Mouse (Mus musculus) bone marrow, adult 2 months (tissue): ENCODE results near the gene Dusp5.
"Not testable (repeated sequence)": the region's sequence is repeated elsewhere in the genome, so short reads cannot be mapped to it uniquely, and the experiment has no call there.

Experiments used
- CTCF ChIP-seq: fragments of 200-500 bp; IDR thresholded peaks from 2 replicates; pipeline ENCODE4 v1.5.1; 2011; ENCODE audit warnings: low read length, control low read depth; ENCODE audit not compliant: control insufficient read depth, insufficient read depth
- POLR2A ChIP-seq: fragments of 200-500 bp; IDR thresholded peaks from 2 replicates; pipeline ENCODE4 v1.6.1; 2011; ENCODE audit warnings: low read depth, mild to moderate bottlenecking, control low read depth, low read length, borderline replicate concordance; ENCODE audit not compliant: control insufficient read depth

DNA sequence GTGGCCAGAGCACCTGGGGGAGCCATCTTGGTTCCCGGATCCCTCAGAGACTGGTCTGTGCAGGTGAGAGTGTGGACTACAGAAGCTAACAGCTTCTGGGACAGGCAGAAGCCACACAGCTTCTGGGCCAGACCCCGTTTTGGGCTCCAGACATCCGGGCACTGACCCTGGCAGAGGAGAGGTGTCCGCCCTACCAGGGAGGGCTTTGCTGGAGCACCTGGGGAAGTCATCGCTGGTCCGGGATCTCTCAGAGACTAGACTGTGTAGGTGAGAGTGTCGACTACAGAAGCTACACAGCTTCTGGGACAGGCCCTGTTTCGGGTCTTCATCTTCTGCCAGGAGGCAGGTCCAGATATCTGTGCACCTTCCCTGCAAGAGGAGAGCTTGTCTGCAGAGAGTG lies 51.4 kb downstream of the Dusp5 start:
- not testable (repeated sequence) for TF ChIP-seq POLR2A, CTCF
